Mouse (Mus musculus) c-Kit-positive CD71-negative TER-119-negative erythroid progenitor cells, embryonic 14.5 days (primary cell): ENCODE results near the gene Htra1.

ENCODE experiments used
- DNase-seq: peaks from one replicate; pipeline ENCODE4 v3.0.0-alpha.2; 2013; ENCODE audit warnings: low read depth

Htra1 gene

GRCm38 (mm10) chr7:131011901-131012300 is 76.0 kb downstream of the Htra1 start:
- DNase-seq, result no peak

- DNase-seq, result no peak
These were observed 83.3 kb downstream of the Htra1 start for GRCm38 (mm10) chr7:131019181-131019580.

- DNase-seq, result no peak
These were observed 88.9 kb downstream of the Htra1 start for GRCm38 (mm10) chr7:131024807-131025206.

GRCm38 (mm10) chr7:131027557-131027956 is 91.6 kb downstream of the Htra1 start:
- DNase-seq, result no peak

- no peak for DNase-seq
These were observed 95.8 kb downstream of the Htra1 start, which contains the start of gene Dmbt1 for GRCm38 (mm10) chr7:131031755-131032154. TSS of gene Dmbt1 (plus strand) at chr7:131032053.
